Mouse (Mus musculus): ENCODE results near the gene Specc1l.

Specc1l gene

GRCm38 (mm10) chr10:75224154-75224553, 12.3 kb downstream of the Specc1l start:
- in situ Hi-C loops (cut with MboI), result no loop called here

DNA sequence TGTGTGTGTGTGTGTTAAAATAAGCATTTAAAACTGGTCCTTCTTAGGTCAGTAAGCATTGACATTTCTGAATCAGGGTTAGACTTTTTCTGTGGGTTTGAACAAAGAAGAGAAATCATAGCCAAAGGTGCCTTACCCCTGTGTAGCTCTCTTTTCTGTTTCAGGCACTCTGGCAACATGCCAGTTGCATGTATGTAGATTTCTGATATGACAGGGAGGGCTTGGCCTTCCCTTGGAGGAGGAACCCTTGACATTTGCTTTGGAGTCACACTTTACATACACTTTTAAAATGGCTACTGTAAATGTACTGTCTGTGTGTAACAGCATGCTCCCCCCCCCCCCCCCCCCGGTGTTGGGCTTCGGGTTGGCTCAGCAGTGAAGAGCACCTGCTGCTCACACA, 12.8 kb downstream of the Specc1l start:
- in situ Hi-C loops (cut with MboI), result no loop called here

- in situ Hi-C loops (cut with MboI), result no loop called here
Measured at GRCm38 (mm10) chr10:75227381-75227780, 15.5 kb downstream of the Specc1l start.

GRCm38 (mm10) chr10:75230572-75230971, 18.7 kb downstream of the Specc1l start:
- in situ Hi-C loops (cut with MboI), result no loop called here

DNA sequence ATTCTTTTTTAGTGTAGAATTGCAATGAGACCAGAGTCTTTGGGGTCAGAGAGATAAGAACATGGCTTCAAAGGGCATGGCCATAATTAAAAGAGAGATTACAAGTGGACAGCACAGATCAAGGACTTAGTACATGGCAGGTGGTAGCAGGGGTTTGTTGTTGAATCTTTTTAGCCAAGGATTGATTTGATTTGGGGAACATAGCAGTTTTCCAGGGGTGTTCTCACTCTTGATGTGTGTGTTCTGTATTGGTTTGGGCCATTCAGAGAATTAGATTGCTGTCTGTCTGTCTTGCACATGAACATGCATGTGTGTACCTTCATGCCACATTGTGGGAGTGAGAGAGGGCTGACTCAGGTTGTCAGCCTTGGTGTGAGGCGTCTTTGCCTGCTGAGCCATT, 20.0 kb downstream of the Specc1l start:
- in situ Hi-C loops (cut with MboI), result no loop called here

- in situ Hi-C loops (cut with MboI), result no loop called here
Measured at GRCm38 (mm10) chr10:75232612-75233155, 20.8 kb downstream of the Specc1l start.

DNA sequence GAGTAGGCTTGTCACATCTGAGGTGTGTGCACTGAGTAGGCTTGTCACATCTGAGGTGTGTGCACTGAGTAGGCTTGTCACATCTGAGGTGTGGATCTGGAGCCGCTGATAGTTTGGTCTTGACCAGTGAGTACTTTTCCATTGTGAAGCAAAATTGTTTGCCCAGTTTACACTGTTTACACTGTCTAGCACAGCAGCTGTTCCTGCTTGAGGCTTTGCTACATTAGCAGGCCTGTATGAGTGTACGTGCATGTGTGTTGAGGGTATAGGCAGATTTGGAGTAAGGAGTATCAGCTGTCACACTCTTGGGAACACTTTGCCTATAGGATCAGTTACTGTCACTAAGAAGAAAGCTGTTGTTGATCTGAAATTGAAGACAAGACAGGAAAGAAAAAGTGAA, 21.6 kb downstream of the Specc1l start:
- in situ Hi-C loops (cut with MboI), result no loop called here

DNA sequence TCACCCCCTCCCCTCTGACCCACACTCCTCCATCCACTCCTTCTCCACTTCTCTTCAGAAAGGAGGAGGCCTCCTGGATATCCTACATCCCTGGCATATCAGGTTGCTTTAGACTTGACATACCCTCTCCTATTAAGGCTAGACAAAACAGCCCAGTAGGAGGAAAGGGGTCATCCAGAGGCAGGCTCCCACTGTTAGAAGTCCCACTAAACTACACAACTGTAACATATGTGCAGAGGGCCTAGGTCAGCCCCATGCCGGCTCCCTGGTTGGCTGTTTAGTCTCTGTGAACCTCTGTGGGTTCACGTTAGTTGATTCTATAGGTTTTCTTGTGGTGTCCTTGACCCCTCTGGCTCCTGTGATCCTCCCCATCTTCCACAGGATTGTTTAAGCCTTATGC, 23.9 kb downstream of the Specc1l start:
- in situ Hi-C loops (cut with MboI), result no loop called here

- in situ Hi-C loops (cut with MboI), result no loop called here
Measured at GRCm38 (mm10) chr10:75236156-75236555, 24.3 kb downstream of the Specc1l start.

DNA sequence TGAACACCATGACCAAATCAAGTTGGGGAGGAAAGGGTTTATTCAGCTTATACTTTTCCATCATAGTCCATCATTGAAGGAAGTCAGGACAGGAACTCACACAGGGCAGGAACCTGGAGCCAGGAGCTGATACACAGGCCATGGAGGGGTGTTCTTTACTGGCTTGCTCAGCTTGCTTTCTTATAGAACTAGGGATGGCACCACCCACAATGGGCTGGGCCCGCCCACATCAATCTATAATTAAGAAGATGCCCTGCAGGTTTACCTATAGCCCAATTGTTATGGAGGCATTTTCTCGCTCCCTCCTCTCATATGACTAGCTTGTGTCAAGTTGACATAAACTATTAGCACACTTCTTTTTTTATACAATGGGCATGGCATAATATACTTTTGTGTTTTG, 25.3 kb downstream of the Specc1l start:
- in situ Hi-C loops (cut with MboI), result no loop called here

GRCm38 (mm10) chr10:75240583-75241250, 28.8 kb downstream of the Specc1l start:
- in situ Hi-C loops (cut with MboI), result no loop called here

- in situ Hi-C loops (cut with MboI), result no loop called here
Measured at GRCm38 (mm10) chr10:75245806-75246205, 33.9 kb downstream of the Specc1l start.

GRCm38 (mm10) chr10:75246331-75246730, 34.5 kb downstream of the Specc1l start:
- in situ Hi-C loops (cut with MboI), result no loop called here

DNA sequence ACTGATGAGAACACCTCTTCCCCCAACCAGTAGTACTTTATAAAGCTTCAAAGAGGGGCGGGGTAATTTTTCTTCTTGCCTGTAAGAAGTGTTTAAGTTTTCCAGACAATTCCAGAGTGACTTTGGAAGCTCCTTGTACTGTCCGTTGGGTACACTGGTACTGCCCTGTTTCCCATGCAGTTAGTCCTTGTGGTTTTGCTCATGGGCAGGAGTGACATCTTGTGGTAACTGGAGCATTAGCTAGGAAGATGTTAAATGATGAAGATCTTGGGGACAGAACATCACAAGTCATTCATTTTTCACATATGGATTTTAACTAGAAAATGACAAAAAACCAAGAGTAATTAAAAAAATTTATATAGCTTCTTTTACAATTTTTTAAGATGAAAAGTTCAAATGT, 39.1 kb downstream of the Specc1l start:
- in situ Hi-C loops (cut with MboI), result loop anchor here (10.0 kb wide), 1 partner anchor 66 kb away; no protein-coding TSS in a partner anchor

DNA sequence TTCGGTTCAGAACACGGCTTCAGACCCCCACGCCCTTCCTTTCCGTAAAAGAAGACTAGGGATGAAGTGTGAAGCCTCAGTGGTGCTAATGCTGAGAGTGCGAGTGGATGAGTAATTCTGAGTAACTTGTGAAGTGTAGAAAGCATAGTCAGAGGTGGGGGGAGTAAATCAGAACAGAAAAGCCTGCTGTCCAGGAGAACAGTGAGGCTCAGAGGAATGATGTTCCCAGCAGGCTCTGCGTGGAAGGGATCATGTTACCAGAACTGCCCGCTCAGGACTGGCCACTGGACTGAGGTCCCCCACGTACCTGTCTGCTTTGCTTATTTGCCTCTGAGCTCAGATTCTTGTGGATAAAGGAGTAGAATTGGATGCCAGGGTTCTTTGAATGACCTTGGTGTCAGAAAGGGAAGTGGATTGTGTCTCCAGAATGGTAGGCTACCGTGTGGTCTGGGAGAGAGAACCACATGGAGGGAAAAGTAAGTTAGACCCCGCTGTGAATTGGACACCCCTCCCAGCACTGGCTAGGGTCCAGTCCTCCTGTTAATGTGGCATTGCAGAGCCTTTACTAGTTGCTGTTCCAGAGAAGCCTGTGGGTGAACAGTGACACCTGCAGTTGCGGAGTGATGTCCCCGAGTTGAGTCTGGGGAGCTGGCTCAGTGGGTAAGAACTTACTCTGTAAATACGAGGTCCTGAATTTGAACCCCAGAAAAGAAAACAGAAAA, 40.6 kb downstream of the Specc1l start:
- in situ Hi-C loops (cut with MboI), result loop anchor here (10.0 kb wide), 1 partner anchor 68 kb away; no protein-coding TSS in a partner anchor

DNA sequence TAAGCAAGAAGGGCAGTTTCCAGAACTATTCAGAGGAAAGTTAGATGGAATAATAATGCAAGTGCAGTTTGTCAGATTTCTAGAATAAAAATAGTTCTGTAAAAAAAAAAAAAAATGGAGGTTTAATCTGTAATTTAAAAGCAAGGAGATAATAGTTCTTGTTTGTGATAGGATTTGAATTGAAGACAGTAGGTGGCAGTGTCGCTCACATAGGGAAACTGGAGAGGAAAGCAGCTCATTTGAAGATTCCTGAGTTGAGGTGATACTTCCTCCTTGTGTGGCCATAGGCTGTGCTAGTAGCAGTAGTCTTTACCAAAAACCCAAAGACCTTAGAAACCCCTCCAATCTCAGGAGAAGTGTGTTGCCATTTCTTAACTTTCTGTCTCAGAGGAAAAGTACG, 43.2 kb downstream of the Specc1l start:
- in situ Hi-C loops (cut with MboI), result loop anchor here (10.0 kb wide), 1 partner anchor 70 kb away; no protein-coding TSS in a partner anchor

GRCm38 (mm10) chr10:75257401-75257800, 45.5 kb downstream of the Specc1l start:
- in situ Hi-C loops (cut with MboI), result loop anchor here (10.0 kb wide), 1 partner anchor 73 kb away; no protein-coding TSS in a partner anchor

- in situ Hi-C loops (cut with MboI), result loop anchor here (10.0 kb wide), 1 partner anchor 73 kb away; no protein-coding TSS in a partner anchor
Measured at GRCm38 (mm10) chr10:75258241-75258640, 46.4 kb downstream of the Specc1l start.

DNA sequence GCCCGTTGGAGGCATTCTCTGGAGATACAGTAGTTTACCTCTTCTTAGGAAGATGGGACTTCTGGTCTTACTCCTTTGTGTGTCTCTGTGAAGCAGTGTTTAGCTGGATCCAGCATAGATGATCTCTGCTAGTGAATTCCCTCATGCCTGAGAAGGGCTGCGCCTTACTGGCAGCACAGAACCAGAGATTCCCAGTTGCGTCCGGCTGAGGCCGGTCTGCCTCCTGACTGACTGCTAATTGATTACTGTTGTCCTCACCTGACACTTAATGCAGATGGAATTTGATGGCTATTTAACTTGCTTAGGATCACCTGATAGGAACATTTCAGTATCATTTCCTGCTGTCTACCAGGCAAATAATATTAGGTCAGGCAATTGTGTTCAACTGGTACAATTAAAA, 49.4 kb downstream of the Specc1l start:
- in situ Hi-C loops (cut with MboI), result no loop called here

DNA sequence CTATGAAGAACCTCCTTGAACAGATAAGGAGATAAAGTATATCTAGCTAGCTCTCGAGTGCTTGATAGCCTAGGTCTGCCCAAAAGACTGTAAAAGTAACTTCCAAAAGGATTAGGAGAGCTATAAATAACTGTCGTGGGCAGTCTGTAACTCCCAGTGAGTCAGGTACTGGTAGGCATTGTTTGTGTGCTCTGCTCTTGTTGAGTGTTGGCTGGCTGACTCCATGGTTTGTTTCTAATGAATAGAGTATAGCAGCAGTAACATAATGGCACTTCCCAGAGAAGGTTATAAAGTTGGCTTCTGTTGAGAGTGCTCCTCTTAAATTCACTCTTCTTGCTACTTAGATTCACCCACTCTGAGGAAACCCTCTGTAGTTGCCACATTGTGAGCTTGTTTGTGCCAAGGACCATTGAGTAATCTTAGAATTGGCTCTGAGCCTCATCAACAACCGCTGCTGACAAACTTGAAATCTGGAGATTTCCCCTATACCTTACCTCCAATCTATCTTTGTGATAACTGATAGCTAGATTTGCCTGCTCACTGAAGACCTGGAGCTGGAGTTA, 53.2 kb downstream of the Specc1l start:
- in situ Hi-C loops (cut with MboI), result no loop called here

DNA sequence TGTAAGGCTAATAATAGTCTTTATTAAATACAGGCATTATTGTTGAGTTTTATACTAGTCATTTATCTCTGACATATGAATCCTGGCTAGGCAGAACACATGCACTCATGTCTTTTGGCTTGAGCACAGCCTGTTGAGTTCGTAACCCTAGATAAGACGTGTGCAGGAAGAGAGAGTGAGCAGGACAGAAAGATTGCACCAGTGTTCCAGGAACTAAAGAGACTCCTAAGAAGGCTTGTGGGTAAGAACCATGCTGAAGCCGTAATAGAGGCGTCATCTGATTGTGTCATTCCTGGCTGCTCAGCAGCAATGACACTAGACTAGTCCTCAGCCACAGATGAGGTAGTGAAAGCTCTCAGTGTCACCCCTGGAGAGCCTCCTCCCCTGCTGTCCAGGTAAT, 61.1 kb downstream of the Specc1l start:
- in situ Hi-C loops (cut with MboI), result no loop called here

GRCm38 (mm10) chr10:75276427-75277013, 64.6 kb downstream of the Specc1l start:
- in situ Hi-C loops (cut with MboI), result no loop called here

Measured in mature B cell (primary cell).